Mouse (Mus musculus) hindbrain, embryonic 14.5 days (tissue): ENCODE results near the gene Misp. TPM values are rescaled to one million over a fixed set of nuclear protein-coding genes. Genes with fewer than 3 reads are reported as not detected.

Source experiments
- ATAC-seq: fragments of 200-750 bp; cut with Nextera tagmentation; 2 replicates; pipeline ENCODE4 v1.8.0; 2017; ENCODE audit warnings: moderate number of reproducible peaks, mild to moderate bottlenecking, moderate TSS enrichment, moderate library complexity; ENCODE audit not compliant: low FRiP score
- DNase-seq: peaks from one replicate; pipeline ENCODE4 v3.0.0-alpha.2; 2015; ENCODE audit warnings: low spot score
- H3K27ac ChIP-seq: fragments of 300-500 bp; sonication (generic); 2 replicates; pipeline ENCODE4 v1.5.1; 2014; ENCODE audit warnings: mild to moderate bottlenecking, moderate library complexity
- H3K27me3 ChIP-seq: fragments of 300-500 bp; sonication (generic); 2 replicates; pipeline ENCODE4 v1.6.1; 2014; ENCODE audit warnings: mild to moderate bottlenecking, low read length, mixed read lengths; ENCODE audit not compliant: control insufficient read depth, insufficient read depth
- H3K36me3 ChIP-seq: fragments of 300-500 bp; sonication (generic); replicated peaks from 2 replicates; pipeline ENCODE4 v1.6.1; 2014; ENCODE audit not compliant: control insufficient read depth, insufficient read depth
- H3K4me1 ChIP-seq: fragments of 300-500 bp; sonication (generic); replicated peaks from 2 replicates; pipeline ENCODE4 v1.6.1; 2014; ENCODE audit warnings: antibody characterized with exemption, low read length, mixed read lengths; ENCODE audit not compliant: control insufficient read depth, insufficient read depth
- H3K4me2 ChIP-seq: fragments of 300-500 bp; sonication (generic); replicated peaks from 2 replicates; pipeline ENCODE4 v1.6.1; 2014; ENCODE audit warnings: mild to moderate bottlenecking, moderate library complexity
- H3K4me3 ChIP-seq: fragments of 300-500 bp; sonication (generic); replicated peaks from 2 replicates; pipeline ENCODE4 v1.5.1; 2014; ENCODE audit warnings: mild to moderate bottlenecking, low read length
- H3K9ac ChIP-seq: fragments of 300-500 bp; sonication (generic); 2 replicates; pipeline ENCODE4 v1.6.1; 2014
- H3K9me3 ChIP-seq: fragments of 300-500 bp; sonication (generic); 2 replicates; pipeline ENCODE4 v1.6.1; 2016; ENCODE audit warnings: low read length; ENCODE audit not compliant: control insufficient read depth
- WGBS: fragments of 180-500 bp; shearing (Covaris S2); extraction: QIAGEN DNeasy Blood & Tissue Kit; methylation state at CpG from one replicate; pipeline ENCODE4 v1.1.7; 2014; 5-methylcytosine and 5-hydroxymethylcytosine counted together
- polyA plus RNA-seq: library from polyadenylated mRNA; unstranded; fragments of >200 nt; fragmentation: Nextera tagmentation; extraction: Ambion mirVana; gene quantifications from 2 replicates; pipeline ENCODE4 v1.2.1, GENCODE M21; 2014

Misp gene
- 0.08 and 0.74 TPM in 2 replicates for polyA plus RNA-seq

- WGBS = 73% methylated on average over 11 of the region's 11 CpGs
- H3K27ac ChIP-seq = no peak within 1 kb of the TSS
- H3K4me2 ChIP-seq = no peak within 1 kb of the TSS
- no peaks in the 10 kb centered on the region for H3K9me3 ChIP-seq
- DNase-seq = no peak
- ATAC-seq = no peak
- no peak within 1 kb of the TSS for H3K4me3 ChIP-seq
- H3K36me3 ChIP-seq = peaks cover 57% of the 10 kb centered on the region
- H3K9ac ChIP-seq = no peak within 1 kb of the TSS
- peaks cover 5% of the 10 kb centered on the region; the same call in 1 of the 2 replicates for H3K4me1 ChIP-seq
- no peaks in the 10 kb centered on the region for H3K27me3 ChIP-seq
These were observed at the start of gene Misp for GRCm38 (mm10) chr10:79820782-79821181. Gene Misp (plus strand): TSS chr10:79820989.

GRCm38 (mm10) chr10:79772320-79772719 lies 48.5 kb upstream of the Misp start:
- DNase-seq (no peak), ATAC-seq (no peak)
- peaks cover 11% of the 10 kb centered on the region; the same call in 1 of the 2 replicates for H3K27me3 ChIP-seq
- 97% methylated on average over 3 of the region's 3 CpGs for WGBS
- H3K4me3 ChIP-seq = no peak overlapping the region
- H3K4me2 ChIP-seq = no peak overlapping the region
- peaks cover 4% of the 10 kb centered on the region for H3K4me1 ChIP-seq
- H3K27ac ChIP-seq = no peak overlapping the region
- H3K9ac ChIP-seq = no peak overlapping the region
- 0 out of 2 replicates have a peak, but pooled peaks cover 4% of the 10 kb centered on the region for H3K9me3 ChIP-seq
- no peaks in the 10 kb centered on the region for H3K36me3 ChIP-seq

- DNase-seq (no peak), ATAC-seq (no peak)
- Histone ChIP-seq H3K27ac (no peak overlapping the region), H3K4me1 (no peaks in the 10 kb centered on the region; the same call in 1 of the 2 replicates), H3K27me3 (peaks cover 19% of the 10 kb centered on the region), H3K36me3 (no peaks in the 10 kb centered on the region), H3K4me2 (no peak overlapping the region), H3K9ac (no peak overlapping the region), H3K9me3 (0 out of 2 replicates have a peak, but pooled peaks cover 4% of the 10 kb centered on the region), H3K4me3 (no peak overlapping the region)
- 90% methylated on average over 2 of the region's 2 CpGs for WGBS
These were observed 47.6 kb upstream of the Misp start for GRCm38 (mm10) chr10:79773208-79773607.

GRCm38 (mm10) chr10:79774486-79775279 lies 46.1 kb upstream of the Misp start:
- ATAC-seq = no peak
- Histone ChIP-seq H3K27me3 (peaks cover 34% of the 10 kb centered on the region), H3K9ac (no peak overlapping the region), H3K4me3 (no peak overlapping the region), H3K4me2 (no peak overlapping the region), H3K9me3 (0 out of 2 replicates have a peak, but pooled peaks cover 4% of the 10 kb centered on the region), H3K27ac (no peak overlapping the region), H3K36me3 (no peaks in the 10 kb centered on the region), H3K4me1 (no peaks in the 10 kb centered on the region)
- 61% methylated on average over 5 of the region's 5 CpGs for WGBS
- DNase-seq = no peak

- Histone ChIP-seq H3K9ac (no peak within 1 kb of the TSS), H3K36me3 (no peaks in the 10 kb centered on the region), H3K4me2 (peak within 1 kb of the TSS; percentile 48), H3K9me3 (0 out of 2 replicates have a peak, but pooled peaks cover 4% of the 10 kb centered on the region), H3K4me1 (peaks cover 13% of the 10 kb centered on the region), H3K4me3 (peak within 1 kb of the TSS; percentile 20), H3K27me3 (peaks cover 45% of the 10 kb centered on the region), H3K27ac (no peak within 1 kb of the TSS)
- ATAC-seq (no peak), DNase-seq (no peak)
- 1% methylated on average over 36 of the region's 39 CpGs for WGBS
These were observed 43.7 kb upstream of the Misp start, which contains the start of gene Fstl3 for GRCm38 (mm10) chr10:79777103-79777531. Gene Fstl3 (plus strand): TSS chr10:79777272.

- ATAC-seq = peak; percentile 12; the same call in 1 of the 2 replicates
- H3K4me3 ChIP-seq = no peak overlapping the region
- H3K4me2 ChIP-seq = no peak overlapping the region
- 0 out of 2 replicates have a peak, but pooled peaks cover 4% of the 10 kb centered on the region for H3K9me3 ChIP-seq
- H3K36me3 ChIP-seq = no peaks in the 10 kb centered on the region
- no peak for DNase-seq
- H3K4me1 ChIP-seq = peaks cover 13% of the 10 kb centered on the region
- no peak overlapping the region for H3K9ac ChIP-seq
- 9% methylated on average over 15 of the region's 15 CpGs for WGBS
- 0 out of 2 replicates have a peak overlapping the region, but pooled peaks have one; percentile 9 for H3K27ac ChIP-seq
- peaks cover 48% of the 10 kb centered on the region for H3K27me3 ChIP-seq
These were observed 42.8 kb upstream of the Misp start for GRCm38 (mm10) chr10:79778006-79778405.

GRCm38 (mm10) chr10:79779193-79779592 lies 41.6 kb upstream of the Misp start:
- Histone ChIP-seq H3K9ac (no peak overlapping the region), H3K9me3 (0 out of 2 replicates have a peak, but pooled peaks cover 4% of the 10 kb centered on the region), H3K4me1 (peaks cover 13% of the 10 kb centered on the region), H3K27ac (no peak overlapping the region), H3K4me2 (no peak overlapping the region), H3K4me3 (no peak overlapping the region), H3K27me3 (peaks cover 48% of the 10 kb centered on the region), H3K36me3 (no peaks in the 10 kb centered on the region)
- DNase-seq = no peak
- ATAC-seq = no peak
- WGBS = 21% methylated on average over 2 of the region's 2 CpGs

- Histone ChIP-seq H3K4me2 (peak overlapping the region; percentile 79), H3K4me3 (peak overlapping the region; percentile 41), H3K4me1 (peaks cover 13% of the 10 kb centered on the region), H3K27me3 (peaks cover 48% of the 10 kb centered on the region), H3K9me3 (0 out of 2 replicates have a peak, but pooled peaks cover 1% of the 10 kb centered on the region), H3K36me3 (no peaks in the 10 kb centered on the region), H3K27ac (no peak overlapping the region), H3K9ac (peak overlapping the region; percentile 51)
- ATAC-seq (peak; percentile 93), DNase-seq (peak; percentile 95)
- WGBS = 1% methylated on average over 53 of the region's 55 CpGs
These were observed 40.8 kb upstream of the Misp start for GRCm38 (mm10) chr10:79779784-79780663.

- Histone ChIP-seq H3K27ac (no peak overlapping the region), H3K36me3 (no peaks in the 10 kb centered on the region), H3K4me1 (peaks cover 13% of the 10 kb centered on the region), H3K9ac (peak overlapping the region; percentile 51), H3K9me3 (no peaks in the 10 kb centered on the region), H3K4me3 (peak overlapping the region; percentile 41), H3K4me2 (peak overlapping the region; percentile 79), H3K27me3 (peaks cover 48% of the 10 kb centered on the region)
- 2% methylated on average over 13 of the region's 13 CpGs for WGBS
- DNase-seq (no peak), ATAC-seq (no peak)
These were observed 40.1 kb upstream of the Misp start for GRCm38 (mm10) chr10:79780664-79781015.
